Mouse (Mus musculus): ENCODE measurements around the gene Vps35l.

Gene Vps35l

GRCm38 (mm10) chr7:118739975-118740531 lies at the start of gene Vps35l:
Gene Vps35l (plus strand): TSS chr7:118740226.
- peak; percentile 73 to 84 for DNase-seq (ENCODE audit: low spot score in 2 of 2)

GRCm38 (mm10) chr7:118691287-118691686 lies 48.7 kb upstream of the Vps35l start:
- no peak for DNase-seq (ENCODE audit: low spot score in 2 of 2)

GRCm38 (mm10) chr7:118696146-118696545 lies 43.9 kb upstream of the Vps35l start:
- no peak for DNase-seq (ENCODE audit: low spot score in 2 of 2)

GRCm38 (mm10) chr7:118697168-118697567 lies 42.9 kb upstream of the Vps35l start:
- DNase-seq (ENCODE audit: low spot score in 2 of 2), result no peak

- no peak for DNase-seq (ENCODE audit: low spot score in 2 of 2)
These were observed 41.1 kb upstream of the Vps35l start for GRCm38 (mm10) chr7:118698882-118699281.

GRCm38 (mm10) chr7:118703144-118703561 lies 36.9 kb upstream of the Vps35l start:
- no peak for DNase-seq (ENCODE audit: low spot score in 2 of 2)

GRCm38 (mm10) chr7:118704001-118704850 lies 35.8 kb upstream of the Vps35l start:
- DNase-seq (ENCODE audit: low spot score in 2 of 2), result no peak

- DNase-seq (ENCODE audit: low spot score in 2 of 2), result peak; percentile 81 to 86
These were observed 34.7 kb upstream of the Vps35l start, which contains the start of gene Gde1 for GRCm38 (mm10) chr7:118705101-118705961. Gene Gde1 (minus strand): TSS chr7:118705778.

GRCm38 (mm10) chr7:118706051-118706450 lies 34.0 kb upstream of the Vps35l start:
- no peak for DNase-seq (ENCODE audit: low spot score in 2 of 2)

- no peak for DNase-seq (ENCODE audit: low spot score in 2 of 2)
These were observed 33.5 kb upstream of the Vps35l start for GRCm38 (mm10) chr7:118706488-118706887.

- no peak for DNase-seq (ENCODE audit: low spot score in 2 of 2)
These were observed 32.8 kb upstream of the Vps35l start for GRCm38 (mm10) chr7:118707216-118707615.

- no peak for DNase-seq (ENCODE audit: low spot score in 2 of 2)
These were observed 32.0 kb upstream of the Vps35l start for GRCm38 (mm10) chr7:118708002-118708401.

GRCm38 (mm10) chr7:118710776-118711175 lies 29.2 kb upstream of the Vps35l start:
- DNase-seq (ENCODE audit: low spot score in 2 of 2), result no peak

GRCm38 (mm10) chr7:118712228-118713173 lies 27.5 kb upstream of the Vps35l start, which contains the start of gene Ccp110:
Gene Ccp110 (plus strand): TSS chr7:118712552.
- DNase-seq (ENCODE audit: low spot score in 2 of 2), result peak; percentile 90 to 91

GRCm38 (mm10) chr7:118714873-118715272 lies 25.2 kb upstream of the Vps35l start:
- no peak for DNase-seq (ENCODE audit: low spot score in 2 of 2)

- DNase-seq (ENCODE audit: low spot score in 2 of 2), result no peak
These were observed 22.0 kb upstream of the Vps35l start for GRCm38 (mm10) chr7:118718066-118718465.

- no peak for DNase-seq (ENCODE audit: low spot score in 2 of 2)
These were observed 16.1 kb upstream of the Vps35l start for GRCm38 (mm10) chr7:118723927-118724326.

- DNase-seq (ENCODE audit: low spot score in 2 of 2), result no peak
These were observed 14.6 kb upstream of the Vps35l start for GRCm38 (mm10) chr7:118725459-118725858.

- no peak for DNase-seq (ENCODE audit: low spot score in 2 of 2)
These were observed 11.0 kb upstream of the Vps35l start for GRCm38 (mm10) chr7:118728846-118729587.

- DNase-seq (ENCODE audit: low spot score in 2 of 2), result no peak
These were observed 8.2 kb upstream of the Vps35l start for GRCm38 (mm10) chr7:118731781-118732180.

All from natural killer cell, adult 2 months (primary cell).